Mouse (Mus musculus): ENCODE results near the gene Dcun1d3.

DNA sequence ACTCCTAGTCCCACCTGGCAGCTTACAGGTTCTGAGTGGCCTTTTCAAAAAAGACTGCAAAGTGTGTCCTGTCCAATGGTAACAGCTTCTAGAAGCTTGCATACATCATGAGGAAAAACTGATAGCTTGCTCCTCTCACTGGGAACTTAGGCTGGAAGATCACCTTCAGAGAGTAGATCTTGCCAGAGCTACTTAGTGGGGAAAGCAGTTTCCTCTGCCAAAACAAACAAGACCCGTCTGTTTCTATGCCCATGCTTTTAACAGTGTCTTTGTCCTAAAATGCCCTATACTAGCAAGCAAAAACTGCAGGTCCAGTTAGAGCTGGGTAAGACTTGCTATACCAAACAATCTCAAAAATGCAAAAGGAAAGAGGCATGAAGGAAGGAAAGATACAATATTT is 30.0 kb downstream of the Dcun1d3 start:
- TF ChIP-seq CTCF (IDR thresholded peaks at IDR 0.05; ENCODE audit: control insufficient read depth, insufficient read depth, insufficient read length) (no peak), USF1 (IDR thresholded peaks at IDR 0.05; ENCODE audit: low read depth) (no peak), MAX (IDR thresholded peaks at IDR 0.05) (no peak), MYOG (IDR thresholded peaks at IDR 0.05; ENCODE audit: control insufficient read depth, extremely low read depth, insufficient read length) (no peak)
